Mouse (Mus musculus) forebrain, postnatal 0 days (tissue): ENCODE results near the gene Arrdc5. TPM values are rescaled to one million over a fixed set of nuclear protein-coding genes. Genes with fewer than 3 reads are reported as not detected.
A peak's percentile ranks its signal among the peaks of the same experiment; 100 is the strongest.
"Not testable (repeated sequence)": the region's sequence is repeated elsewhere in the genome, so short reads cannot be mapped to it uniquely, and the experiment has no call there.

ENCODE experiments used
- ATAC-seq: fragments of 200-750 bp; cut with Nextera tagmentation; 2 replicates; pipeline ENCODE4 v1.8.0; 2017; ENCODE audit warnings: mild to moderate bottlenecking, moderate library complexity
- DNase-seq: peaks from one replicate; pipeline ENCODE4 v3.0.0-alpha.2; 2015
- H3K27ac ChIP-seq: fragments of 300-500 bp; sonication (generic); 2 replicates; pipeline ENCODE4 v1.5.1; 2014; ENCODE audit warnings: low read depth, mild to moderate bottlenecking, antibody characterized with exemption, low read length, moderate library complexity, mixed read lengths
- H3K27me3 ChIP-seq: fragments of 300-500 bp; sonication (generic); 2 replicates; pipeline ENCODE4 v1.6.1; 2014; ENCODE audit warnings: mild to moderate bottlenecking, low read length, mixed read lengths; ENCODE audit not compliant: insufficient read depth
- H3K36me3 ChIP-seq: fragments of 300-500 bp; sonication (generic); 2 replicates; pipeline ENCODE4 v1.6.1; 2014; ENCODE audit warnings: mild to moderate bottlenecking, moderate library complexity; ENCODE audit not compliant: insufficient read depth
- H3K4me1 ChIP-seq: fragments of 300-500 bp; sonication (generic); 2 replicates; pipeline ENCODE4 v1.6.1; 2014; ENCODE audit warnings: antibody characterized with exemption; ENCODE audit not compliant: insufficient read depth
- H3K4me2 ChIP-seq: fragments of 300-500 bp; sonication (generic); 2 replicates; pipeline ENCODE4 v1.6.1; 2014; ENCODE audit warnings: low read depth, mild to moderate bottlenecking, moderate library complexity
- H3K4me3 ChIP-seq: fragments of 300-500 bp; sonication (generic); 2 replicates; pipeline ENCODE4 v1.5.1; 2014; ENCODE audit warnings: low read depth, low read length, mixed read lengths
- H3K9ac ChIP-seq: fragments of 300-500 bp; sonication (generic); 2 replicates; pipeline ENCODE4 v1.6.1; 2014; ENCODE audit warnings: mild to moderate bottlenecking
- H3K9me3 ChIP-seq: fragments of 300-500 bp; sonication (generic); 2 replicates; pipeline ENCODE4 v1.6.1; 2016; ENCODE audit warnings: low read length
- CTCF ChIP-seq: sonication (generic); IDR thresholded peaks from 2 replicates; pipeline ENCODE4 v1.5.1; 2016; ENCODE audit warnings: antibody characterized with exemption, control low read depth, low read depth
- WGBS: fragments of 180-500 bp; shearing (Covaris S2); extraction: QIAGEN DNeasy Blood & Tissue Kit; methylation state at CpG from one replicate; pipeline ENCODE4 v1.1.7; 2014; 5-methylcytosine and 5-hydroxymethylcytosine counted together
- polyA plus RNA-seq: library from polyadenylated mRNA; unstranded; fragments of >200 nt; fragmentation: Nextera tagmentation; extraction: Ambion mirVana; gene quantifications from 2 replicates; pipeline ENCODE4 v1.2.1, GENCODE M21; 2015
- total RNA-seq: library from RNA; depleted of rRNA; stranded (reverse); fragments of >200 nt; gene quantifications from 2 replicates; pipeline ENCODE4 v1.2.3, GENCODE M21; 2014

The Arrdc5 gene
- total and polyA plus RNA-seq, 2 experiments from 2014 or later, result not detected

DNA sequence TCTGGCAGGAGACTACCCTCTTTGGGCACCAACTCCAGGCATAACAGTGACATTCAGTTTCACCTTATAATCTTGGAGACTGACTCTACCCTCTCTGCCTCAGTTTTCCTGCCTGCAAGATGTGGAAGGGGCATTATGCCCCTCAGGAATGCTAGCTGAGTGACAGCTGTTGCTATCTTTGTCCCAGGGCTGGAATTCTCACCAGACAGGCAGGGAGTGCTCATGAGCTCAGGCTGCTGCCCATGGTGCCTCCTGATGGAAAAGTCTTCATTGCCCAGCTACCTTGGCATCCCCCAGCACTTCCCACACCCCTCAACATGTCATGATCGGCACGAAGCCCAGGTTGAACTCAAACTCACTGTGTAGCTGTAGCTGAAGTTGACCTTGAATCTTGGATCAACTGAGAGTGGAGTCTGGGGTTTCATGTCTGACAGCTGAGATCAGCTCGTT is 37.4 kb downstream of the Arrdc5 start:
- ATAC-seq, result no peak
- peaks cover 59% of the 10 kb centered on the region for H3K36me3 ChIP-seq
- WGBS, result 83% methylated on average over 3 of the region's 3 CpGs
- no peak overlapping the region for H3K4me2 ChIP-seq
- no peaks in the 10 kb centered on the region for H3K9me3 ChIP-seq
- no peaks in the 10 kb centered on the region for H3K27me3 ChIP-seq
- no peak overlapping the region for H3K4me3 ChIP-seq
- no peak overlapping the region for H3K27ac ChIP-seq
- no peak for TF ChIP-seq CTCF
- H3K4me1 ChIP-seq, result peaks cover 12% of the 10 kb centered on the region; the same call in 1 of the 2 replicates
- no peak for DNase-seq
- H3K9ac ChIP-seq, result no peak overlapping the region

DNA sequence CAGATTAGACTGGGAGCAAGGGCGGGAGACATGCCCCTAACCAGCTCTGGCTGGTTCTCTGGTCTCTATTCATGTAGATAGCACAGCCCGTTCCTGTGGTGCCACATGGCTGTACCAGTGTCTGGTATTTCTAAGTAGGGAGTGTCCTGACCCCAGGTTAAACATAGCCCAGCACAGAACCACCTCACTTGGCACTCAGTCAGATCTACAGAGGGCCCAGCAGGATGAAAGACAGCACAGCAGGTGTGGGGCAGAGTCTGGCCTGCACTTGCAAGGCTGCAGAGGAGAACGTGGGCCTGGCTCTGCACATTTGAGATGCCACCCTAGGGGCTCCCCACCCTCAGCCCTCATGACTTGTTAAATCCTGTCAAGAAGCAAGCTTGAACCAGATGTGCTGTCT is 38.9 kb downstream of the Arrdc5 start:
- no peaks in the 10 kb centered on the region for H3K27me3 ChIP-seq
- no peak for ATAC-seq
- no peaks in the 10 kb centered on the region for H3K9me3 ChIP-seq
- peaks cover 59% of the 10 kb centered on the region for H3K36me3 ChIP-seq
- H3K4me2 ChIP-seq, result no peak overlapping the region
- WGBS, result 74% methylated on average over 3 of the region's 3 CpGs
- no peak for TF ChIP-seq CTCF
- H3K4me3 ChIP-seq, result no peak overlapping the region
- H3K27ac ChIP-seq, result no peak overlapping the region
- no peak for DNase-seq
- no peak overlapping the region for H3K9ac ChIP-seq
- peaks cover 14% of the 10 kb centered on the region; the same call in 1 of the 2 replicates for H3K4me1 ChIP-seq

DNA sequence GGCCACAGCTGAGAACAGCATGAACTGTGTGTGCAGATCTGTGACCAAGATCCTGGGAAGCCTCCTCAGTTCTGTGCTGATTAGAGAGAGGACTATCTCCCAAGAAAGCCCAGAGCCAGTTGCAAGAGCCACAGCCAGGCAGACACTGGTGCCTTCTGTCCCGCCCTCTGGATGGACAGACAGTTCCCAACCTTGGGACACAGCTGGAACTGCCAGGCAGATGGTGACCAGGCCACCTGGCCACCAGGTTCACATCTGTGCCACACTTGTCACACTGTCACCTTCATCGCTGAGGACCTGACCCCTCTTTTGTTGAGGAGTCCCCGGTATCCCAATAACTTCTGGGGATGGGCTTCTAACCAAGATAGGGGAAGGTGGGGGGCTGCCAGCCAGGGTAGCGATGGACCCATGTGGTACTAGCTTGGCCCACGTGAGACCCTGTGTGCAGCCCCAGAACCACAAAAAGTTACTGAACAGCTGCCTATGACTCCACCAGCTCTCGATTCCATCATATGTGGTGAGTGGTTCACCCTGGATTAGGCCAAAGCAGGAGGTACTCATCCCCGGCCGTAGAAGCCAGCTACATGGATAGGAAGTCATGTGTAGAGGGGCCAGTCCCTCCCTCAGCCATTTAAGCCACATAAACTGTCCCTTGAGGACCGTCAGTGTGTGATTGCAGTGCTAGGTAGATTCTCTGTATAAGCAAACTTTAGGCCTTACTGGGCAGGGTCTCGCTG is 40.6 kb downstream of the Arrdc5 start:
- Histone ChIP-seq H3K27me3 (no peaks in the 10 kb centered on the region), H3K9me3 (no peaks in the 10 kb centered on the region), H3K4me1 (peaks cover 20% of the 10 kb centered on the region; the same call in 1 of the 2 replicates), H3K27ac (no peak overlapping the region), H3K36me3 (peaks cover 51% of the 10 kb centered on the region), H3K4me3 (no peak overlapping the region), H3K4me2 (no peak overlapping the region), H3K9ac (no peak overlapping the region)
- ATAC-seq, result no peak
- no peak for DNase-seq
- 90% methylated on average over 10 of the region's 10 CpGs for WGBS
- no peak for TF ChIP-seq CTCF

DNA sequence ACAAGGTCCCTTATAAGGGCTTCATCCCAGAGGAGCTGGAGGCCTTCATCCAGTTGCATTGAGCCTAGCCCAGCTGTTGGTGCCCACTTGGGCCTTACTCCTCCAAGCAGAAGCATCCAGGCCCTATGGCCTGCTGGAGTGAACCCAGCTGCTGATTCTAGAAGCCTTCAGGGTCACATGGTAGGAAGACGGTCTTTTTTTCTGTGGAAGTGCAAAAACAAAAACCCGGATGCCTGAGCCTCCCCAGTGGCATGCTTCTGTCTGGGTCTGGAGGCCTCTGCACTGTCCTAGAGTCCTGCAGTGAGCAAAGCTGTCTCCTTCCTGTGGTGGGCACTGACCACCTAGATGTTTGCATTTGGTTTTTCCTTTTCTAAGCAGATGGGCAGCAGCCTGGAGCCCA is 41.3 kb downstream of the Arrdc5 start:
- not testable (repeated sequence) for H3K4me2 ChIP-seq
- WGBS, result 73% methylated on average over 2 of the region's 2 CpGs

DNA sequence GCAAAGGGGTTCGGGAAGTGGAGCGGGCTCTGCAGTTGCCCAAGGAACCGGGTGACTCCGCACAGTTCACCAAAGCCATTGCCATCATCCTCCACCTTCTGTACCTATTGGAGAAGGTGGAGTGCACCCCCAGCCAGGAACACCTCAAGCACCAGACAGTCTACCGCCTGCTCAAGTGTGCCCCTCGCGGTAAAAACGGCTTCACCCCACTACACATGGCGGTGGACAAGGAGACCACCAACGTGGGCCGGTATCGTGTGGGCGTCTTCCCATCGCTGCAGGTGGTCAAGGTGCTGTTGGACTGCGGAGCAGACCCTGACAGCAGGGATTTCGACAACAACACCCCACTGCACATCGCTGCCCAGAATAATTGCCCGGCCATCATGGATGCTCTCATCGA is 41.8 kb downstream of the Arrdc5 start:
- H3K27ac ChIP-seq, DNase-seq, H3K9me3 ChIP-seq, H3K4me3 ChIP-seq, H3K9ac ChIP-seq, ATAC-seq, H3K27me3 ChIP-seq: not testable (repeated sequence)
- peaks cover 51% of the 10 kb centered on the region for H3K36me3 ChIP-seq
- peaks cover 20% of the 10 kb centered on the region; the same call in 1 of the 2 replicates for H3K4me1 ChIP-seq
- H3K4me2 ChIP-seq, result 0 out of 2 replicates have a peak overlapping the region, but pooled peaks have one; percentile 91
- WGBS, result 96% methylated on average over 19 of the region's 19 CpGs

More for the DNA sequence above, 41.3 kb downstream of the Arrdc5 start:
- not testable (repeated sequence) for DNase-seq, ATAC-seq, H3K9me3 ChIP-seq, H3K27me3 ChIP-seq, H3K4me3 ChIP-seq, H3K27ac ChIP-seq, H3K9ac ChIP-seq
- Histone ChIP-seq H3K4me1 (peaks cover 20% of the 10 kb centered on the region; the same call in 1 of the 2 replicates), H3K36me3 (peaks cover 51% of the 10 kb centered on the region)

DNA sequence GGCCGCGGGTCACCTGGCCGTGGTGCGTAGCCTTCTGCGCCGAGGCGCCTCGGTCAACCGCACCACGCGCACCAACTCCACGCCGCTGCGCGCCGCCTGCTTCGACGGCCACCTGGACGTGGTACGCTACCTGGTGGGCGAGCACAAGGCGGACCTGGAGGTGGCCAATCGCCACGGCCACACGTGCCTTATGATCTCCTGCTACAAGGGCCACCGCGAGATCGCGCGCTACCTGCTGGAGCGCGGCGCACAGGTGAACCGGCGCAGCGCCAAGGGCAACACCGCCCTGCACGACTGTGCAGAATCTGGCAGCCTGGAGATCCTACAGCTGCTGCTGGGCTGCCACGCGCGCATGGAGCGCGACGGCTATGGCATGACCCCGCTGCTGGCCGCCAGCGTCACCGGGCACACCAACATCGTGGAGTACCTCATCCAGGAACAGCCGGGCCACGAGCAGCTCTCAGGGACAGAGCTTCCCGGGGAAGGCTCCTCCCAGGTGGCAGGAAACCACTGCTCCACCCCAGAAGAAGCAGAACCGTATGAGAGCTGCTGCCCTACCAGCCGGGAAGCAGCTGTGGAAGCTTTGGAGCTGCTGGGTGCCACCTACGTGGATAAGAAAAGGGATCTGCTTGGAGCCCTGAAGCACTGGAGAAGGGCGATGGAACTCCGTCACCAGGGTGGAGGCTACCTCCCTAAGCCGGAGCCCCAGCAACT is 42.7 kb downstream of the Arrdc5 start:
- H3K4me3 ChIP-seq, result peak overlapping the region; percentile 50
- no peaks in the 10 kb centered on the region for H3K27me3 ChIP-seq
- H3K27ac ChIP-seq, result peak overlapping the region; percentile 82
- peaks cover 20% of the 10 kb centered on the region; the same call in 1 of the 2 replicates for H3K4me1 ChIP-seq
- no peak for DNase-seq
- peak overlapping the region; percentile 72 for H3K9ac ChIP-seq
- no peak for ATAC-seq
- TF ChIP-seq CTCF, result no peak
- peak overlapping the region; percentile 91 for H3K4me2 ChIP-seq
- H3K36me3 ChIP-seq, result peaks cover 42% of the 10 kb centered on the region
- no peaks in the 10 kb centered on the region for H3K9me3 ChIP-seq
- 23% methylated on average over 26 of the region's 58 CpGs for WGBS
